Mouse (Mus musculus) embryonic stem cell, embryonic (primary cell): ENCODE data around the gene Sympk.

ENCODE experiments used
- CTCF ChIA-PET, 4 experiments: fragments of 300-600 bp in 2 of 4; fragments of 350-600 bp in 2 of 4; sonication (Branson Sonifier 250); formaldehyde crosslinking; loops; one replicate each; lab custom pipeline; 2022; ENCODE audit warnings: inconsistent platforms in 2 of 4; lab: Charles Lee
- POLR2A ChIA-PET, 4 experiments: fragments of 300-600 bp in 2 of 4; fragments of 350-600 bp in 2 of 4; sonication (Branson Sonifier 250); formaldehyde crosslinking; loops; one replicate each; lab custom pipeline; 2022; ENCODE audit warnings: antibody characterized with exemption in 4 of 4, inconsistent platforms in 1 of 4; lab: Charles Lee

Gene Sympk

DNA sequence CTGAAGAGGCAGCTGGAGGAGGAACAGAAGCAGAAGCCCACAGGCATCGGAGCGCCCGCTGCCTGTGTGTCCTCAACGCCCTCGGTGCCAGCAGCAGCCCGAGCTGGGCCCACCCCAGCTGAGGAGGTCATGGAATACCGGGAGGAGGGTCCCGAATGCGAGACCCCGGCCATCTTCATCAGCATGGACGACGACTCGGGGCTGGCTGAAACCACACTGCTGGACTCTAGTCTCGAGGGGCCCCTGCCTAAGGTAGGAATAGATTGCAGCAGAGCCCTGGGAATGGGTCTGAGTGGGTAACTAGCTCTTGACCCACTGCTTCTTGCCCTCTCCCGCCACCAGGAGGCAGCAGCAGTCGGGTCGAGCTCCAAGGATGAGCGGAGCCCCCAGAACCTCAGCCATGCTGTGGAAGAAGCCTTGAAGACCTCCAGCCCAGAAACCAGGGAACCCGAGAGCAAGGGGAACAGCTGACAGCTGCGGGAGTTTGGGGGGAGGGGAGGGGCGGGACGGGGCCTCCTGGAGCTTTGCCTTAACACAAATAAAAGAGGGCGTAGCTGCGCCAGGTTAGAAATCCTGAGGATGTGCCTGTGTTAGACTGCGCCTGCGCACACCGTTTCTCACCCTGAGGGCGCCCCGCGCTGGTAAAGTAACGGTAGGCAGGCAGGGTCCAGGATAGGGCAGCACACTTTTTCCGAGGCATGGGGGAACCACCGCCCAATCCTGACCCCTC is 30.0 kb downstream of the Sympk start, which contains the start of gene Rsph6a:
TSS of gene Rsph6a (plus strand) at position 644 of the 730 bp plus-strand sequence.
- CTCF ChIA-PET = interaction anchor here (0.6 to 2.2 kb wide), 72 partner anchors 9 to 477 kb away, joined by 3 to 33 read pairs (median 5); partner anchors contain the start of genes Dmwd (in 1 of the 4), Foxa3 (in 1 of the 4), Gm4969 (in 1 of the 4) and Mypop (in 1 of the 4)
- POLR2A ChIA-PET = interaction anchor here (0.6 to 3.6 kb wide), 38 partner anchors 8 to 770 kb away, joined by 3 to 23 read pairs (median 4); partner anchors contain the start of genes Six5 (in 3 of the 4), Fbxo46 (in 2 of the 4), Dmpk (in 1 of the 4) and Foxa3 (in 1 of the 4)

DNA sequence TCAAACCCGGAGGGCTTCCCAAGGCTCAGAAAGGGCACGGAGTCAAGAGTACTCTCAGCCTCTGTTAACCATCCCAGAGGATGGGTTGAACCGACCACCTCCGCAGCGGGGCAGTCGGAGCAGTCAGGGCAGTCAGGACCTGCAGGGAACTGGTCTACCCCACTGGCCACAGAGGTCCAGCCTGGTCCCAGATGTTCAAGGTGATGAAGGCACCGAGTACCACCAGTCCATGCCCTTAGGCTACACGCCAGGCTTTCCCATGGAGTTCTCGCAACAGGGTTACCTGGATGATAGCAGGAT is 30.6 kb downstream of the Sympk start:
- ChIA-PET POLR2A (interaction anchor here (0.5 to 3.6 kb wide), 21 partner anchors 9 to 161 kb away, joined by 3 to 23 read pairs (median 3); partner anchors contain the start of genes Six5 (in 3 of the 4), Fbxo46 (in 2 of the 4) and Foxa3 (in 1 of the 4)), CTCF (interaction anchor here (0.6 to 2.2 kb wide), 56 partner anchors 9 to 476 kb away, joined by 3 to 33 read pairs (median 5); partner anchors contain the start of genes Dmwd (in 1 of the 4), Foxa3 (in 1 of the 4), Gm4969 (in 1 of the 4) and Pglyrp1 (in 1 of the 4))

DNA sequence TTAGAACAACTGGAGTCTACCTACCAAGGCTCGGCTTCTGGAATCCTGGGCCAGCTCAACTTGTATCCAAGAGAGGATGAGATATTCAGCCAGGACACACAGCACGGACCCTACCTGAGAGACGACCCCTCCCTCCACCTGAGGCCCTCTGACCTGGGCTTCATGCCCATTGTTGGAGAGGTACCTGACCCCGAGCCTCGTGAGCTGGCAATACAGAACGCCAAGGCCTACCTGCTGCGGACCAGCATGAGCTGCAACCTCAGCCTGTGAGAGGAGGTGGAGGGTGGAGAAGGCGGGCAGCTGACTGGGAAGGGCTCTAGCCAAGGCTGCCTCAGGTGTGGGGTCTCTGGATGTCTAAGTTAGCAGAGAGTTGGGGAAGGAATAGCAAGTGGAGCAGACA is 30.9 kb downstream of the Sympk start:
- ChIA-PET POLR2A (interaction anchor here in 3 of 4 experiments (0.5 to 2.8 kb wide), 7 partner anchors 9 to 85 kb away, joined by 3 to 23 read pairs (median 4); partner anchors contain the start of genes Fbxo46 (in 1 of the 3), Foxa3 (in 1 of the 3) and Six5 (in 1 of the 3)), CTCF (interaction anchor here (0.6 to 1.9 kb wide), 7 partner anchors 12 to 59 kb away, joined by 3 to 11 read pairs (median 4); partner anchors contain the start of gene Foxa3 (in 1 of the 4))

DNA sequence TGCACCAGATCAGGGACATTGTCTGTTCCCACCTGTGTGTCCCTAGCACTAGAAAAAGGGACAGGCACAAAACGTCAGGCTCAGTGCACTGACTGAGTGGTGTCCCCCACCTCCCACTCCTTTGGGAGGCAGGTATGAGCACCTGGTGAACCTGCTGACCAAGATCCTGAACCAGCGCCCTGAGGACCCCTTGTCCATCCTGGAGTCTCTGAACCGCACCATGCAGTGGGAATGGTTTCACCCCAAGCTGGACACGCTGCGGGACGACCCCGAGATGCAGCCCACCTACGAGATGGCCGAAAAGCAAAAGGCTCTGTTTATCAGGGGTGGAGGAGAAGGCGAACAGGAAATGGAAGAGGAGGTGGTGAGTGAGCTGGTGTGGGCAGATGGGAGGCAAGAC is 33.2 kb downstream of the Sympk start:
- CTCF ChIA-PET = interaction anchor here in 3 of 4 experiments (0.8 to 1.3 kb wide), 4 partner anchors 7 to 11 kb away, joined by 3 to 4 read pairs (median 3); no protein-coding TSS in a partner anchor
- POLR2A ChIA-PET = interaction anchor here in 3 of 4 experiments (0.6 to 2.1 kb wide), 4 partner anchors 8 to 74 kb away, joined by 3 to 5 read pairs (median 3); no protein-coding TSS in a partner anchor

DNA sequence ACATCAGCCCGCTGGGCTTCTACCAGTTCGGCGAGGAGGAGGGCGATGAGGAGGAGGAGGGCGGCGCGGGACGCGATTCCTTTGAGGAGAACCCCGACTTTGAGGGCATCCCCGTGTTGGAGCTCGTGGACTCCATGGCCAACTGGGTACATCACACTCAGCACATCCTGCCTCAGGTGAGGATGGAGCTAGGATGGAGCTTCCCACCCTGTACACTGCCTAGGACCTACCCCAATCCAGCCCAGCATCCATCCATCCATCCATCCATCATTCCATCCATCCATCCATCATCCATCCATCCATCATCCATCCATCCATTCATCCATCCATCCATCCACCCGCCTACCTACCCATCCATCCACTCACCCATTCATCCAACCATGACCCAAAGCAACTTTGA is 41.7 kb downstream of the Sympk start:
- ChIA-PET POLR2A (interaction anchor here in 2 of 4 experiments (1.0 to 4.2 kb wide), 7 partner anchors 10 to 28 kb away, joined by 3 to 21 read pairs (median 8); partner anchors contain the start of genes Dmwd (in 1 of the 2), Rsph6a (in 1 of the 2) and Six5 (in 1 of the 2)), CTCF (interaction anchor here (0.7 to 18.8 kb wide), 8 partner anchors 7 to 61 kb away, joined by 3 to 356 read pairs (median 4); partner anchors contain the start of genes Dmpk (in 1 of the 4), Rsph6a (in 1 of the 4) and Six5 (in 1 of the 4))

DNA sequence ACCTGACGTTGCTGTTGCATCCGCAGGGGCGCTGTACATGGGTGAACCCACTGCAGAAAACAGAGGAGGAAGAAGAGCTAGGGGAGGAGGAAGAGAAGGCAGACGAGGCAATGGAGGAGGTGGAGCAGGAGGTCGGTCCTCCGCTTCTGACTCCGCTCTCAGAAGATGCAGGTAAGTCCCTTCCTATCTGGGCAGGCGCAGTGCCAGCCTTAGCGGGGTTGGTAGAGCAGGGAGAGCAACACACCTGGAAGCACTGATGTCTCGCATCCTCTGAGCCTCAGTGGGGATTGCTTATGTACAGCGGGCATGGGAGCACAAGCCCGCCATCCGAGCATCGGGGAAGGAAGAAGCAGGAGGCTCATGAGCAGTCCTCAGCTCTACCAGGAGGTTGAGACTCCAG is 42.9 kb downstream of the Sympk start:
- CTCF ChIA-PET = interaction anchor here (0.5 to 18.8 kb wide), 14 partner anchors 9 to 60 kb away, joined by 3 to 356 read pairs (median 4); partner anchors contain the start of genes Dmwd (in 2 of the 4), Rsph6a (in 2 of the 4), Dmpk (in 1 of the 4) and Six5 (in 1 of the 4)
- POLR2A ChIA-PET = interaction anchor here in 3 of 4 experiments (0.6 to 4.2 kb wide), 10 partner anchors 9 to 62 kb away, joined by 3 to 21 read pairs (median 8); partner anchors contain the start of genes Dmwd (in 1 of the 3), Gm4969 (in 1 of the 3), Rsph6a (in 1 of the 3) and Six5 (in 1 of the 3)

DNA sequence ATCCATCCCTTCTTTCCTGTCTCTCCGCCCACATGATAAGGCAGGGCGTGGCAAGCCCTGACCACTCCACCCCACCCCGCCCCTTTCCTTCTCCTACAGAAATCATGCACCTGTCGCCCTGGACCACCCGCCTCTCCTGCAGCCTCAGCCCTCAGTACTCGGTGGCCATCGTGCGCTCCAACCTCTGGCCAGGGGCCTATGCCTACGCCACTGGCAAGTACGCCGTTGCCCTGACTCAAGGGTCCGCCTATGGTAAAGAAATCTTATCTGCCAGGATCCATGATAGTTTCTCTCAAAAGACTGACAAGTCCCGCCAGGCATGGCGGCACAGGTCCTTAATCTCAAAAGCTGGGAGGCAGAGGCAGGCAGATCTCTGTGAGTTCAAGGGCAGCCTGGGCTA is 43.8 kb downstream of the Sympk start:
- CTCF ChIA-PET = interaction anchor here in 3 of 4 experiments (0.7 to 18.8 kb wide), 10 partner anchors 8 to 171 kb away, joined by 4 to 356 read pairs (median 6); partner anchors contain the start of genes Six5 (in 2 of the 3), Dmpk (in 1 of the 3), Dmwd (in 1 of the 3) and Rsph6a (in 1 of the 3)
- POLR2A ChIA-PET = interaction anchor here in 3 of 4 experiments (1.0 to 1.5 kb wide), 3 partner anchors 10 to 13 kb away, joined by 5 to 12 read pairs (median 10); no protein-coding TSS in a partner anchor

DNA sequence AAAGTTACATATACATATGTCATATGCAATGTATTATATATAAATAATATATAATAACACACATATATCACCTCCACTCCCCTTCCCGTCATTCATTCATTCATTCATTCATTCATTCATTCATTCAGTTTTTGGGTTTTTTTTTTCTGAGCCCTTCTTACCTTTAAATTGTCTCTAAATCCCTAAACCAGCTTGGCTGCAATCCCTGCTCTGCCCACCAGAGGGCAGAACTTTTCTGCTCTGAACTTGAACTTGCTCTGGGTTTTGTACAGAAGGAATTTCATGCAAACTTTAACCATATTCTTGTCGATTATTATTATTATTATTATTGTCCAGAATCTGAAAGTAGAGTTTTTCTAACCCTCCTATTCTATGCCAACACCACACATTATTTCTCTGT is 44.5 kb downstream of the Sympk start:
- POLR2A ChIA-PET = interaction anchor here in 3 of 4 experiments (0.6 to 1.5 kb wide), 7 partner anchors 9 to 553 kb away, joined by 3 to 10 read pairs (median 3); no protein-coding TSS in a partner anchor
- CTCF ChIA-PET = interaction anchor here (0.5 to 18.8 kb wide), 45 partner anchors 9 to 1869 kb away, joined by 3 to 356 read pairs (median 4); partner anchors contain the start of genes Rsph6a (in 3 of the 4), Six5 (in 2 of the 4), Dmpk (in 1 of the 4) and Eml2 (in 1 of the 4)

DNA sequence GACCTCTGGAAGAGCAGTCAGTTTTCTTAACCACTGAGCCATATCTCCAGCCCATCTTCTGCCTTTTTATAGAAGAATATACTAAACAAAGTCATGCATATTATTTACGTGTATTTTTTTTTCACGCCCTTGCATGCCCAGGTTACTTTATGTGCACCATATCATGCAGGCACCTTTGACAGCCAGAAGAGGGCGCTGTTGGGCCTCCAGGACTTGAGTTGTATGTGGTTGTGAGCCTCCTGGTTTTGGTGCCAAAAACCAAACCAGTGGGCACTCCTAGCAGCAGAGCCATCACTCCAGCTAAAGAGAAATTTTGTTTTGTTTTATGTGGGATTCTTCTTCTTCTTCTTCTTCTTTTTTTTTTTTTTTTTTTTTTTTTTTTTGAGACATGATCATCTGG is 45.3 kb downstream of the Sympk start:
- ChIA-PET CTCF (interaction anchor here (0.6 to 18.8 kb wide), 14 partner anchors 9 to 179 kb away, joined by 3 to 356 read pairs (median 4); partner anchors contain the start of genes Six5 (in 2 of the 4), Dmpk (in 1 of the 4), Eml2 (in 1 of the 4) and Rsph6a (in 1 of the 4)), POLR2A (interaction anchor here in 3 of 4 experiments (0.6 to 1.6 kb wide), 5 partner anchors 10 to 1892 kb away, joined by 3 to 8 read pairs (median 5); no protein-coding TSS in a partner anchor)

DNA sequence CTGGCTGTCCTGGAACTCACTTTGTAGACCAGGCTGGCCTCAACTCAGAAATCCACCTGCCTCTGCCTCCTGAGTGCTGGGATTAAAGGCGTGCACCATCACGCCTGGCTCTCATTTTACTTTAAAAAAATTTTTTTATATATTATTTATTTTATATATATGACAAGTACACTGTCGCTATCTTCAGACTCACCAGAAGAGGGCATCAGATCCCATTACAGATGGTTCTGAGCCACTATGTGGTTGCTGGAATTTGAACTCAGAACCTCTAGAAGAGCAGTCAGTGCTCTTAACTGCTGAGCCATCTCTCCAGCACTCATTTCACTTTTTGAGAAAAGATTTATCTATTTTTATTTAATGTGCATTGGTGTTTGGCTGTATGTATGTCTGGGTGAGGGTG is 46.8 kb downstream of the Sympk start:
- ChIA-PET CTCF (interaction anchor here in 2 of 4 experiments (1.0 to 18.8 kb wide), 5 partner anchors 9 to 51 kb away, joined by 3 to 356 read pairs (median 3); partner anchors contain the start of genes Dmpk (in 1 of the 2), Rsph6a (in 1 of the 2) and Six5 (in 1 of the 2)), POLR2A (interaction anchor here in 2 of 4 experiments (1.6 to 11.3 kb wide), 3 partner anchors 18 to 22 kb away, joined by 3 to 172 read pairs (median 6); partner anchors contain the start of genes Dmpk (in 1 of the 2) and Six5 (in 1 of the 2))

DNA sequence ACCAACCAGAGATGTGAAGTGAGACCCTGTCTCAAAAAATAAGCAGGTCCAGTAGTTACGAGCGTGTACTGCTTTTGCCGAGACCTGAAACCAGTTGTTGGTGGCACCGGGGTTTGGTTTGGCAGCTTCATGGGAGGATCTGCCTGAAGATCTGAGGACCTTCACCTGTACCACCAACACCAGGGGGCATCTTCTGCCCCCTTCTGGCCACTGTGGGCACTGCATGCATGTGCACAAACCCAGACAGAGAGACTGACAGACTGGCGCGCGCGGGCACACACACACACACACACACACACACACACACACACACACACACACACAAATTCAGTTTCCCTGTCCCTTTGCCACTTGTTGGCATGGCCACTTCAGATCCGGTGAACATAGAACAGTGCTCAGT is 49.3 kb downstream of the Sympk start:
- POLR2A ChIA-PET = interaction anchor here in 3 of 4 experiments (0.6 to 11.3 kb wide), 17 partner anchors 9 to 253 kb away, joined by 3 to 172 read pairs (median 4); partner anchors contain the start of genes Six5 (in 3 of the 3), Dmpk (in 1 of the 3) and Rsph6a (in 1 of the 3)

DNA sequence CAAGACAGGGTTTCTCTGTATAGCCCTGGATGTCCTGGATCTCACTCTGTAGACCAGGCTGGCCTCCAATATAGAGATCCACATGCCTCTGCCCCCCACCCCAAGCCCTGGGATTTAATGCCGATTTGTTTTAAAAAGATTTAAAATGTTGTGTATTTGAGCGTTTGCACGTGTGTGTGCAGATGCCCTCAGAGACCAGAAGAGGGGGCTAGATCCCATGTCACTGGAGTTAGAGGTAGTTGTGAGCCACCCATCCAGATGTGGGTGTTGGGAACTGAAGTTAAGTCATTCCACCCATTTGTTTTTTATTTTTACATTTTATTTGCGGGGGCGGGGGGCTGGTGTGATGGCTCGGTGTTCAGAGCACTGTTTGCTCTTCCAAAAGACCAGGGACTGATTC is 50.3 kb downstream of the Sympk start:
- ChIA-PET POLR2A (interaction anchor here in 2 of 4 experiments (1.2 to 11.3 kb wide), 5 partner anchors 9 to 19 kb away, joined by 4 to 172 read pairs (median 14); partner anchors contain the start of genes Six5 (in 2 of the 2) and Dmpk (in 1 of the 2)), CTCF (interaction anchor here (0.6 to 18.8 kb wide), 11 partner anchors 14 to 221 kb away, joined by 3 to 356 read pairs (median 5); partner anchors contain the start of genes Rsph6a (in 2 of the 4), Dmpk (in 1 of the 4), Eml2 (in 1 of the 4) and Fbxo46 (in 1 of the 4))

More for the DNA sequence above, 49.3 kb downstream of the Sympk start:
- CTCF ChIA-PET = interaction anchor here (0.5 to 18.8 kb wide), 51 partner anchors 8 to 384 kb away, joined by 3 to 356 read pairs (median 4); partner anchors contain the start of genes Dmpk (in 3 of the 4), Rsph6a (in 3 of the 4), Eml2 (in 1 of the 4) and Fbxo46 (in 1 of the 4)

DNA sequence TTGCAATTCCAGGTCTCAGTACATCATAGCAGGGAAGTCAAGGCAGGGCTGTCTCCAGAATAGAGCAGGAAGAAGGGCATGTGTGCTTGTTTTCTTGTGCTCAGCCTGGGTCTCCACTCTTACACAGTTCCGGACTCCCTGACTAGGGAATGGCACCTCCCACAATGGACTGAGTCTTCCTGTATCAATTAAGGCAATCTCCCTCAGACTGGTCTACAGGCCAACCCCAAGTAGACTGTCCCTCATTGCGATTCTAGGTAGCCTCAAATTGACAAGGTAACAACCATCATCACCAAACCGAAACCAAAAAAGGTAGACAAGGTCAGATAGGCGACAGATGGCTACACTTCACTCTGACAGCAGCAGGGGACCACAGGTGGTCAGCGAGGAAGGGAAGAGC is 51.1 kb downstream of the Sympk start:
- POLR2A ChIA-PET = interaction anchor here in 3 of 4 experiments (0.5 to 11.3 kb wide), 12 partner anchors 9 to 125 kb away, joined by 3 to 172 read pairs (median 4); partner anchors contain the start of genes Six5 (in 3 of the 3), Dmpk (in 1 of the 3) and Rsph6a (in 1 of the 3)
- CTCF ChIA-PET = interaction anchor here (0.5 to 18.8 kb wide), 18 partner anchors 8 to 324 kb away, joined by 3 to 356 read pairs (median 4); partner anchors contain the start of genes Six5 (in 3 of the 4), Dmpk (in 1 of the 4), Gm4969 (in 1 of the 4) and Rsph6a (in 1 of the 4)

DNA sequence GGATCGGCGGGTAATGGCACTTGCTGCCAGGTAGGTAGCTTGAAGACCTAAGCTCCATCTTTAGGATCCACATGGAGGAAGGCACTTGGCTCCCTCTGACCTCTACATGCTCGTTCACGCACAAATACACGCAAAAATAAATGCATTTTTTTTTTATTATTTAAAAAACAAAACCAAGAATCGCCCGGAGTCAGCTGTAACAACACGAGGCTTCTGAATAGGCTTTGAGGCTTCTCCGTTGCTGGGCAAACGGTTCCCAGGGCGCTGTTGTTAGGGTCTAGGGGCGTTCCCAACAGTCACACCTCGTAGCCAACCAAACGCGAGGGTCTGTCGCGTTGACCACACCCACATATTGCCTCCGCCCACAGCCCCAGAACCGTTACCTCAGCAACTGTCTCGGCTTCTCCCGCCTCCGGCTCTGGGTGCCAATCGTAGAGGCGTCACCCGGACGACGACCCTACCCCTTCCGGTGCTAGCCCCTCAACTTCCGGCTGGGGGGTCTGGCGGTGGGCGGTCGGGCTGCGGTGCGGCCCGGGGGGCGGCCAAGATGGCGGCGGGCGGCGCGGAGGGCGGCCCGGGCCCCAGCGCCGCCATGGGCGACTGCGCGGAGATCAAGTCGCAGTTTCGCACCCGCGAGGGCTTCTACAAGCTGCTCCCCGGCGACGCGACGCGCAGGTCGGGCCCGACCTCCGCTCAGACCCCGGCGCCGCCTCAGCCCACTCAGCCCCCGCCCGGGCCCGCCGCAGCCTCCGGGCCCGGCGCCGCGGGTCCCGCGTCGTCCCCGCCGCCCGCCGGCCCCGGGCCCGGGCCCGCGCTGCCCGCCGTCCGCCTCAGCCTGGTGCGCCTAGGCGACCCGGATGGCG is 51.8 kb downstream of the Sympk start, which contains the start of gene Dmwd:
TSS of gene Dmwd (plus strand) at position 505 of the 863 bp plus-strand sequence.
- CTCF ChIA-PET = interaction anchor here in 3 of 4 experiments (0.5 to 18.8 kb wide), 18 partner anchors 9 to 323 kb away, joined by 3 to 356 read pairs (median 4); partner anchors contain the start of genes Six5 (in 3 of the 3), Dmpk (in 1 of the 3), Gm4969 (in 1 of the 3) and Rsph6a (in 1 of the 3)
- POLR2A ChIA-PET = interaction anchor here in 3 of 4 experiments (0.5 to 11.3 kb wide), 14 partner anchors 8 to 126 kb away, joined by 3 to 172 read pairs (median 4); partner anchors contain the start of genes Six5 (in 3 of the 3), Dmpk (in 1 of the 3) and Rsph6a (in 1 of the 3)
